Mouse (Mus musculus) adipose tissue, adult 10 weeks (tissue): Measurements from ENCODE around the gene Tmem39b. TPM values are rescaled to one million over a fixed set of nuclear protein-coding genes. Genes with fewer than 3 reads are reported as not detected.

Source experiments
- polyA plus RNA-seq: library from polyadenylated mRNA; stranded (reverse); fragments of 350-450 nt; fragmentation: Illumina TruSeq; extraction: RNeasy Lipid Tissue Mini Kit (QIAGEN cat#74804); gene quantifications from one replicate; pipeline ENCODE4 v1.2.3, GENCODE M21; 2014; ENCODE audit warnings: low read depth, low replicate concordance

Gene Tmem39b
- polyA plus RNA-seq, result 11.9 TPM

GRCm38 (mm10) chr4:129696158-129696985 lies at the start of gene Tmem39b:
Gene Tmem39b (minus strand): TSS chr4:129696838.

GRCm38 (mm10) chr4:129742232-129743009 lies 45.8 kb upstream of the Tmem39b start, which contains the start of gene Khdrbs1:
Gene Khdrbs1 (minus strand): TSS chr4:129742303.

DNA sequence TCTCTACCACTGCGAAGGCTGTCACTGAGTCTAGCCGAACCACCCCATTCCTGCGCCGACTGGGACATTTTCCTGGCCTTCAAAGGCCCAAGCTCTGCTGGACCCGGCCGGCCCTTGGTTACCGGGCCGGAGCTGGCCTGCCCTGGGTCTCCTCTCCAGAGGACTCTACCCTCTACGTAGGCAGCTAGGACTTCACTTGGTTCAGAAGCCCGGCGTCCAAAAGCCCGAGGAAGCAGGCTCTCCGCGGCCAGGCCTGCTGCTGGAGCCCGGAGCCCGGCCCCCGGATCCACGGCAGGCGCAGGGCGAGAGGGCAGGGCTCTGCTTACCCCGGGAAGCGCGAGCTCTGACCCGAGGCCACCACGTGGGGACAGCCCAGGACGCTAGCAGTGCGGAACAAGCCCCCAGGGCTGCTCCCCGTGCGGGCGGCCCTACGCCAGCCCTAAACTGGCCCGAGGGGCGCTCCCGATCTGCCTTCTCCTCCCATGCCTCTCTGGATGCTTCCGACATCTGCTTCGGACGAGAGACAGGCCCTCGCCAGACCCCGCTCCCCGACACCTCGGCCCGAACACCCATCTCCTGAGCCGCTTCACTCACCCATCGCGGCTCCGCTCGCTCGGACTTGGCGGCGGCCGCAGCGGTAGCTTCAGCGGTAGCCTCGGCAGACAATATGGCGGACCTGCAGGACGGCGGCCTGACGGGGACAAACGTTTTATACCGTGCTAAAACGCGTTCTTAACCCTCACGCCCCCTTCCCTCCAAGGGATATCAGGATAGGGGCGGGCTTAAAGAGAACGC lies 24.4 kb downstream of the Tmem39b start, which contains the start of gene Kpna6:
TSS of gene Kpna6 (minus strand) at position 685 of the 795 bp plus-strand sequence.

DNA sequence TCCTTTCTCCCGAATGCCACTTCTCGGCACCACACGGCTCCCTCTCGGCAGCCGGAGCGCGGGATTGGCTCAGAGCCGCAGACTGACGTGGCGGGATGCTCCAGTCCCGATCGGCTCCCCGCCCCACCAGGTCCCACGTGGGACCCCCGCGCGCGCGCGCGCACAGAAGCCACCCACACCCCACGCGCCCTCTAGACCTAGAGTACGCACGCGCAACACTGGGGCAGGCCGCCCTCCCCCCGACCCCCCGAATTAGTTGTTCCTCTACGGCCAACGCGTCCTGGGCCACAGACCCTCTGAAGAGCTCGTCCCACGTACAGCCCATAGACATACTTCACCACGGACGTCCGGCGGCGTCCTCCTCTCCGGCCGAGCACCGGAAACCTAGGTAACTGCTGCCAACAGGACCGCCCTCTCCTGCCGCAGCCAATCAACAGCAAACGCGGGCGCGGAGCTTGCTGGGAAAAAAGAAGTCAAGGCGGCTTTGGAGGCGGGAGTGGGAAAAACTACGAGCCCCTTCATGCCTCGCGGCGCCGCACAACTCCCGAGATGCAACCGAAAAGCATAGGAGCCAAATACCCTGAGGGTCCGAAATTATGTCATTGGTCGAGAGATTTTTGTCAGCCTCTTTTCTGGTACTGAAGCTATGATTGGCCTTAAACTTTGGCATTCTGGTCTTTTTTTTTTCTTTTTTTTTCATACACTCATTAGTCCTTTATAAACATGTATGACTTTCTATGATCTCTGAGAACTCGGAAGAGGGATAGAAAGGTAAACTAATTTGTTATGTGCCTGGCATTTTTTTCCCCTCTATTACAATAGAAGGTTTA lies 55.8 kb downstream of the Tmem39b start, which contains the start of gene Txlna:
TSS of gene Txlna (minus strand) at position 428 of the 830 bp plus-strand sequence.

Other genes with a start within 250 kb of the Tmem39b start
- 44.2 TPM for gene Bsdc1, start 235.3 kb downstream of the Tmem39b start, polyA plus RNA-seq
- gene Tssk3, start 205.8 kb downstream of the Tmem39b start, polyA plus RNA-seq, result 7.4 TPM
- 11.9 TPM for gene Fam229a, start 205.6 kb downstream of the Tmem39b start, polyA plus RNA-seq
- 50.9 TPM for gene Marcksl1, start 183.3 kb downstream of the Tmem39b start, polyA plus RNA-seq
- 73.0 TPM for gene Hdac1, start 154.1 kb downstream of the Tmem39b start, polyA plus RNA-seq
- 1.5 TPM for gene Lck, start 123.2 kb downstream of the Tmem39b start, polyA plus RNA-seq
- 2.7 TPM for gene Fam167b, start 118.3 kb downstream of the Tmem39b start, polyA plus RNA-seq
- gene Eif3i, start 96.2 kb downstream of the Tmem39b start, polyA plus RNA-seq, result 259 TPM
- gene Tmem234, start 96.2 kb downstream of the Tmem39b start, polyA plus RNA-seq, result 210 TPM
- gene Dcdc2b, start 82.6 kb downstream of the Tmem39b start, polyA plus RNA-seq, result 5.0 TPM
- gene Iqcc, start 77.7 kb downstream of the Tmem39b start, polyA plus RNA-seq, result 36.2 TPM
- gene Ccdc28b, start 72.9 kb downstream of the Tmem39b start, polyA plus RNA-seq, result 41.8 TPM
- 38.5 TPM for gene Txlna, start 55.8 kb downstream of the Tmem39b start, polyA plus RNA-seq
- 35.5 TPM for gene Kpna6, start 24.1 kb downstream of the Tmem39b start, polyA plus RNA-seq
- 39.9 TPM for gene Khdrbs1, start 45.5 kb upstream of the Tmem39b start, polyA plus RNA-seq
- 146 TPM for gene Ptp4a2, start 114.4 kb upstream of the Tmem39b start, polyA plus RNA-seq
- 0.09 TPM for gene Spocd1, start 232.4 kb upstream of the Tmem39b start, polyA plus RNA-seq